Mouse (Mus musculus) liver, adult 2 months (tissue): ENCODE data around the gene Cfap54. TPM values are rescaled to one million over a fixed set of nuclear protein-coding genes. Genes with fewer than 3 reads are reported as not detected.

Experiments used
- DNase-seq: peaks from one replicate; pipeline ENCODE4 v3.0.0-alpha.2; 2011; ENCODE audit warnings: low read depth, low spot score; ENCODE audit errors: extremely low read depth
- H3K27ac ChIP-seq: fragments of 200-500 bp; replicated peaks from 2 replicates; pipeline ENCODE4 v1.5.1; 2012; ENCODE audit warnings: low read depth, mild to moderate bottlenecking, control low read depth, inconsistent platforms, low read length; ENCODE audit not compliant: insufficient read depth
- H3K27me3 ChIP-seq: fragments of 200-500 bp; 2 replicates; pipeline ENCODE4 v1.6.1; 2012; ENCODE audit warnings: mild to moderate bottlenecking, moderate library complexity, low read length, inconsistent platforms; ENCODE audit not compliant: control insufficient read depth, insufficient read depth
- H3K36me3 ChIP-seq: fragments of 200-500 bp; 2 replicates; pipeline ENCODE4 v1.6.1; 2012; ENCODE audit warnings: low read length, inconsistent platforms; ENCODE audit not compliant: control insufficient read depth, insufficient read depth
- H3K4me1 ChIP-seq: fragments of 200-500 bp; 2 replicates; pipeline ENCODE4 v1.6.1; 2011; ENCODE audit warnings: low read length; ENCODE audit not compliant: control insufficient read depth, insufficient read depth
- H3K4me3 ChIP-seq: fragments of 200-500 bp; 2 replicates; pipeline ENCODE4 v1.5.1; 2011; ENCODE audit warnings: low read depth, mild to moderate bottlenecking, control low read depth, low read length, moderate library complexity; ENCODE audit not compliant: insufficient read depth
- H3K79me2 ChIP-seq: fragments of 200-500 bp; 2 replicates; pipeline ENCODE4 v1.6.1; 2012; ENCODE audit warnings: inconsistent platforms, mild to moderate bottlenecking, low read length, moderate library complexity; ENCODE audit not compliant: control insufficient read depth, insufficient read depth
- H3K9ac ChIP-seq: fragments of 200-500 bp; 2 replicates; pipeline ENCODE4 v1.6.1; 2012; ENCODE audit warnings: low read depth, mild to moderate bottlenecking, control low read depth, inconsistent platforms, low read length
- CTCF ChIP-seq: fragments of 200-500 bp; IDR thresholded peaks from 2 replicates; pipeline ENCODE4 v1.5.1; 2011; ENCODE audit warnings: low read depth, low read length, control low read depth
- POLR2A ChIP-seq: fragments of 200-500 bp; IDR thresholded peaks from 2 replicates; pipeline ENCODE4 v1.6.1; 2011; ENCODE audit warnings: low read length, control low read depth; ENCODE audit not compliant: insufficient read depth; ENCODE audit errors: extremely low read depth
- WGBS: fragments of 180-500 bp; shearing (Covaris S2); methylation state at CpG from one replicate; pipeline ENCODE4 v1.1.7; 2018; 5-methylcytosine and 5-hydroxymethylcytosine counted together
- polyA plus RNA-seq: library from polyadenylated mRNA; depleted of rRNA; stranded (reverse); fragments of >200 nt; gene quantifications from 2 replicates; pipeline ENCODE4 v1.2.3, GENCODE M21; 2012
- total RNA-seq: library from RNA; depleted of rRNA; stranded (reverse); fragments of >200 nt; gene quantifications from 2 replicates; pipeline ENCODE4 v1.2.3, GENCODE M21; 2014

The Cfap54 gene
- total and polyA plus RNA-seq, 2 experiments: 0.27 to 0.65 TPM

- no peak for DNase-seq
- no peak overlapping the region for H3K4me3 ChIP-seq
- WGBS: 90% methylated on average over 10 of the region's 10 CpGs
- H3K27ac ChIP-seq: no peak overlapping the region
- H3K4me1 ChIP-seq: no peaks in the 10 kb centered on the region
- H3K36me3 ChIP-seq: no peaks in the 10 kb centered on the region
- no peak overlapping the region for H3K9ac ChIP-seq
- TF ChIP-seq POLR2A (no peak), CTCF (no peak)
- no peaks in the 10 kb centered on the region for H3K79me2 ChIP-seq
- H3K27me3 ChIP-seq: no peaks in the 10 kb centered on the region
Measured at GRCm38 (mm10) chr10:92791908-92792307, 289.5 kb downstream of the Cfap54 start.

GRCm38 (mm10) chr10:92791531-92791900 is 289.9 kb downstream of the Cfap54 start:
- DNase-seq: no peak
- 87% methylated on average over 9 of the region's 9 CpGs for WGBS
- H3K27ac ChIP-seq: no peak overlapping the region
- no peak overlapping the region for H3K4me3 ChIP-seq
- no peaks in the 10 kb centered on the region for H3K36me3 ChIP-seq
- H3K4me1 ChIP-seq: no peaks in the 10 kb centered on the region
- H3K79me2 ChIP-seq: no peaks in the 10 kb centered on the region
- H3K9ac ChIP-seq: no peak overlapping the region
- H3K27me3 ChIP-seq: no peaks in the 10 kb centered on the region
- TF ChIP-seq POLR2A (no peak), CTCF (no peak)

GRCm38 (mm10) chr10:92790893-92791530 is 290.4 kb downstream of the Cfap54 start:
- no peaks in the 10 kb centered on the region for H3K36me3 ChIP-seq
- WGBS: 78% methylated on average over 7 of the region's 7 CpGs
- H3K79me2 ChIP-seq: no peaks in the 10 kb centered on the region
- H3K9ac ChIP-seq: no peak overlapping the region
- no peak overlapping the region for H3K27ac ChIP-seq
- H3K4me3 ChIP-seq: no peak overlapping the region
- no peaks in the 10 kb centered on the region for H3K4me1 ChIP-seq
- no peaks in the 10 kb centered on the region for H3K27me3 ChIP-seq
- no peak for DNase-seq
- no peak for TF ChIP-seq CTCF
- no peak for TF ChIP-seq POLR2A

- H3K79me2 ChIP-seq: no peaks in the 10 kb centered on the region
- H3K9ac ChIP-seq: no peak overlapping the region
- H3K27ac ChIP-seq: no peak overlapping the region
- H3K4me3 ChIP-seq: no peak overlapping the region
- 86% methylated on average over 2 of the region's 2 CpGs for WGBS
- H3K4me1 ChIP-seq: no peaks in the 10 kb centered on the region
- TF ChIP-seq CTCF: no peak
- no peak for TF ChIP-seq POLR2A
- H3K36me3 ChIP-seq: no peaks in the 10 kb centered on the region
- H3K27me3 ChIP-seq: no peaks in the 10 kb centered on the region
- no peak for DNase-seq
Measured at GRCm38 (mm10) chr10:92790247-92790646, 291.2 kb downstream of the Cfap54 start.

DNA sequence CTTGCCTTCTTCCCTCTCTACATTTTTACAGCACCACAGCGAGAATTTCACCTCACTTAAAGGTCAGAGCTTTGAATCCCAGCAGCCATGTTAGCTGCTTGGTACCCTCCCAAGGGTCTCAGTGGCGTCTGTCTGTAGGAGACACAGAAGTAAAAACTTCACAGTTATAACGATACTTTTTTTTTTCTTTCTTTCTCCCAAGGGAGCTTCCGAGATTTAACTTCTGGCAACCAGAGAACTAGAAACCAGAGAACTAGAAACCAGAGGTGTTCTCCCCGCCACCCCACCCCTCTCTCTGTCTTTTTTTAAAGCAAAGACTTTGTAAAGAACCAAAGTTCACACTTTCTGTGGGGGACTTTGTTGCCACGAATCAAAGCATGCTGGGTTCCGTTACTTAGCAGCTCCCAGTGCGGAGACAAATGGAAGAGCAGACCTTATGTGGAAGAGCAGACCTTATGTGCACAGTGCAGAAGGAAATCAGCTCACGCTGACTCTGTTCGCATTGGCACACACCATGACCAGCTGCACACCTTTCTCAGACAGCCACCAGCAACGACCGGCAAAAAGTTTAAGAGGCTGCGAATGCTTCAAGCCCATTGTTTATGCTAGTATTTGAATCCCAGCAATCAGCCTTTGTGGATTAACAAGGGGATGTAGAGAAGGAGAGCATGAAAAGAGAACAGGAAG is 292.9 kb downstream of the Cfap54 start:
- 52% methylated on average over 13 of the region's 13 CpGs for WGBS
- H3K4me1 ChIP-seq: no peaks in the 10 kb centered on the region
- no peak overlapping the region for H3K4me3 ChIP-seq
- no peak for DNase-seq
- no peaks in the 10 kb centered on the region for H3K27me3 ChIP-seq
- no peaks in the 10 kb centered on the region for H3K36me3 ChIP-seq
- TF ChIP-seq POLR2A (no peak), CTCF (no peak)
- no peak overlapping the region for H3K9ac ChIP-seq
- H3K27ac ChIP-seq: no peak overlapping the region
- no peaks in the 10 kb centered on the region for H3K79me2 ChIP-seq

DNA sequence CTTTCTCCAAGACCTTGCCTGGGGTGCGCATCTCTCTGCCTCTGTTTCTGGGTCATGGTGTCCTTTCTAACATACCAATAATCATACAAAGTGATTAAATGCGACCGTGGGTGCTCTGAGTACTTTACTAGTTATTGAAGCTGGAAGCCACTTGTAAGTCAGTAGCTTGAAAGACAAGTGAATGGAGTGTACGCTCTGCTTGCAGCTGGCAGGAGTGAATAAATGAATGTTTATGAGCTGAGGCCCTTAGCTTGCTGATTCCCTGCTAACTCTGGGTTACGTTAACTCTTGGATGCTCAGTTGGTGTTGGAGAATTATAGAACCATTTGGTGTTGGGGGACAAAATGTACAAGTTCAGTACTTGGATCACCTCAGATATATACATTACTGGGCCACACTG is 298.7 kb downstream of the Cfap54 start:
- Histone ChIP-seq H3K36me3 (no peaks in the 10 kb centered on the region), H3K27ac (no peak overlapping the region), H3K9ac (no peak overlapping the region), H3K27me3 (no peaks in the 10 kb centered on the region), H3K4me3 (no peak overlapping the region), H3K79me2 (no peaks in the 10 kb centered on the region), H3K4me1 (no peaks in the 10 kb centered on the region)
- no peak for TF ChIP-seq CTCF
- TF ChIP-seq POLR2A: no peak
- WGBS: 97% methylated on average over 5 of the region's 5 CpGs
- DNase-seq: no peak
